Mouse (Mus musculus) layer of hippocampus, adult 2 months (tissue): ENCODE measurements around the gene Gfra1. TPM values are rescaled to one million over a fixed set of nuclear protein-coding genes. Genes with fewer than 3 reads are reported as not detected.
A peak's percentile ranks its signal among the peaks of the same experiment; 100 is the strongest.

Experiments
- DNase-seq, 2 experiments: peaks; one replicate each; pipeline ENCODE4 v3.0.0; 2022; ENCODE audit warnings: low spot score in 2 of 2
- H3K27ac ChIP-seq: fragments of 200-600 bp; 2 replicates; pipeline ENCODE4 v1.8.1; 2022
- H3K4me3 ChIP-seq: fragments of 200-600 bp; 2 replicates; pipeline ENCODE4 v1.8.1; 2022; ENCODE audit warnings: mild to moderate bottlenecking
- CTCF ChIP-seq: fragments of 200-600 bp; conservative IDR thresholded peaks from 2 replicates; pipeline ENCODE4 v1.8.1; 2022; ENCODE audit warnings: antibody characterized with exemption, mild to moderate bottlenecking, moderate library complexity
- total RNA-seq, 2 experiments: library from RNA; stranded (reverse); gene quantifications; 2 replicates each; pipeline ENCODE4 v1.2.3; 2021

The Gfra1 gene
- total RNA-seq, 2 experiments from 2014 or later, result 59.6 to 67.1 TPM

DNA sequence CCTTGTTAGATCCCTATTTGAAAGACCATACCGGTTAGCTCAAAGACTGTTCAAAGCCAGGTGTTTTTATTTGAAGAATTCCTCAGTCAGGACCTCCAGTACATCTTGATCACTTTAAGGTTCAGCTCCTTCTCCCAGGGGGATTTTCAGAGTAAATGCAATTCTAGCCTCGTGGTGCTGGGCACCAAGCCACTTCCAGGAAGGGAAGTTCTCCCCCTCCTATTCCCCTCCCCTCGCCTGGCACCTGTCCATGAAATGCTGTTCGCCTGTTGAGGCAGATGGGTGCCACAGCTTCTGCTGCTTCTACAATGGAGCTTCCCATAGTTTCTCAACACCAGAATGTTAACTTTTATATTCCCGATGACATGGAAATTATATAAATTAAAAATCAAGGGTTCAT, 139.2 kb downstream of the Gfra1 start:
- no peak for TF ChIP-seq CTCF
- no peak overlapping the region for H3K4me3 ChIP-seq
- DNase-seq, result peak; percentile 39 to 71
- H3K27ac ChIP-seq, result no peak overlapping the region

DNA sequence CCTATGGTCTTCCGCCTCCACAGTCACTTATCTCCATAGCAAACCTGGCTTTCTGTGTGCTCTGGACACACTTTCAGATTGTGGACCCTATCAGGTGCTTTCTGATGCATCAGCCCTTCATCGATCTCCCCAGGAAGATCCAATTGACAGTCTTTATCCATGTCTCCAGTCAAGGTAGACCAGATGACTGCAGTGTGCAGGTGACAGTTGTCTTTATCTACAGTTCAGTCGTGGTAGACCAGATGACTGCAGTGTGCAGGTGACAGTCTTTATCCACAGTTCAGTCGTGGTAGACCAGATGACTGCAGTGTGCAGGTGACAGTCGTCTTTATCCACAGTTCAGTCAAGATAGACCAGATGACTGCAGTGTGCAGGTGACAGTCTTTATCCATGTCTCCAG, 140.0 kb downstream of the Gfra1 start:
- no peak for DNase-seq
- TF ChIP-seq CTCF, result no peak
- no peak overlapping the region for H3K4me3 ChIP-seq
- no peak overlapping the region for H3K27ac ChIP-seq

DNA sequence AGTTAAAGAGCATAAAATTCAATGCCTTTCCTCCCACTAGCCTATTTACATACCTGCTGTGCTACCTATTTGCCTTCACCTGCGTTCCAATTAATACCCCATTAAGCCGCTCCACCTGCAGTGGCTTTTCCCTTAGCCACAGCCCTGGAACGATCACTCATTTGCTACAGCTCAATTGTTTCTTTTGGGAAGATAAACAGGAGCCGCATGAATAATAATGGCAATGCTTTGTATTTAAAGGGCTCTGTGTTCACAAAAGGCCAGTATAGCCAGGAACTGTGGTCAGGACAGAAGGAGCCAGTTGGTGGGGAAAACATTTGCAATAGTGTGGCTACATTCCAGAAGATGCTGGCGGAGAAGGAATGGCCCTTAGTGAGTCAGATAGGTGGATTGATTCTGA, 141.1 kb downstream of the Gfra1 start:
- Histone ChIP-seq H3K4me3 (no peak overlapping the region), H3K27ac (no peak overlapping the region)
- DNase-seq, result no peak
- no peak for TF ChIP-seq CTCF

DNA sequence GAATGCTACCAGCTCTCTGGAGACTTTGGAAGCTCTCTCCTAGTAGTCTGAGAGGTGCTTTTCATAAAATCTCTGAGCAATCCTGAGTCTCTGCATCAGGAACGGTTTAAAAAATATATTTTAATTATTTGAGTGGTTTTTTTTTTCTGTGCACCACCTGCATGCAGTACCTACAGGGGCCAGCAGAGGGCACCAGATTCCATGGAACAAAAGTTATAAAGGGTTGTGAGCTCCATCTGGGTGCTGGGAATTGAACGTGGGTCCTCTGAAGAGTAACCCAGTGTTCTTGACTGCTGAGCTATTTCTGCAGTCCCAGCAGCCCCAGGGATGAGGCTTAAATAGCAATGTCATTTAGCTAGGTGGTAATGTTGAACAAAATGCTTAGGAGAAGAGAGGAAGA, 141.9 kb downstream of the Gfra1 start:
- H3K4me3 ChIP-seq, result no peak overlapping the region
- no peak overlapping the region for H3K27ac ChIP-seq
- DNase-seq, result no peak
- TF ChIP-seq CTCF, result peak; percentile 73

DNA sequence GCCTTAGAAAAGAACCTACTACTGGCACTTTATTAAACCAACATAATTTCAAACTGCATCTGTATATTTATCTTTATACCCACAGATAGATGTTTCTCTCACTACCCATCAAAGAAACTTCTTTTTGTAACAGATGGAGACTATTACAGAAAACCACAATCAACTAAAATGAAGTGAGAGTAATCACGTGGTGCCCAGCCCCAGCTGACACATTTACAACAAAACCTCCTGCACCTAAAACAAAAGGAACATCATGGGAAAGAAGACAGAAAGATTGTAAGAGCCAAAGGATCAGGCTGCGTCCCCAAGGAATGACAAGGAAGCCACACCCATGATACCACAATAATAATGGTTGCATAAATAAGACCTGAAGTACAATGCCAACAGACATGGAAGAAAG, 143.2 kb downstream of the Gfra1 start:
- TF ChIP-seq CTCF, result no peak
- no peak overlapping the region for H3K27ac ChIP-seq

DNA sequence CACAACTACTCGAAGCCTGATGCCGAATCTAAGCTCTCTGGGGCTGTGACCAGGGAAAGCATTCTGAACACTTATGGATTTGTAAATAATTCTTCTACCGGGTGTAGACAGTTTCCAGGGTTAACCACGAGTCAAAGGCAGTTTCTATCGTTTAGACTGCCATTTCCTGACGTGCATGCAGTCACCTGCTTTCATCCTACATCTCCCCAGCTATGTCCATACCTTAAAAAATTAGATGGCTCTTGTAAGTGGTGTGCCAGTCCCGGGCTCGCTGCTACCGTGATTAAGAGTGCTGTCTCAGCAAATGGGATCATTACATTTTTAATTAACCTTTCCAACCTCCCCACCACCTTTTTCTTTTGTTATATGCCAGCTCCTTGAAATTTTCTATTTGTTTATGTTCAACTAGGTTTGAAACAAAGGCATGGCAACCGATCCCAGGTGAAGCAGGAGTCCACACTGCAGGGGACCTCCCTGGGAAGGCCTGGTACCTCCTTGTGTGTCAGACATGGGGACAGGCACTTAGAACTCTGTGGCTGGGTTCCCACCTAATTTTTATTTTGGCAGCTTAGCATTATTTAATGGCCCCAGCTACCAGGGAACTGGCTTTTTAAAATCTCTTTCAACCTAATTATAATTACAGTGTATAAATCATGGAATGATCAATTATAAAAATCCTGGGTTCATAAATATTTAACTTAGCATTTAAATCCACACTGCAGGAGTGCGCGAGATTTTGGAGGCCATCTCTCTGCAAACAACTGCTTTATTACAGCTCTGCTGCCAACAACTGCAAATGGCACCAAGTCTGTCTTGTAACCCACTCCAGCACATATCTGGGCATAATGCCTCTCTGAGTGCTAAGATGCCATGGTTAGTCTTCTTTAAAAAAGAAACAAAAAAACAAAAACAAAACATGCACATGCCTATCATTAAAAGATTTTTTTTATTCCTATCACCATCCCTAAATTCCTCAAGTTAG, 145.1 kb downstream of the Gfra1 start:
- no peak for DNase-seq
- no peak overlapping the region for H3K4me3 ChIP-seq
- no peak overlapping the region for H3K27ac ChIP-seq
- TF ChIP-seq CTCF, result no peak

More for the DNA sequence above, 143.2 kb downstream of the Gfra1 start:
- no peak for DNase-seq
- H3K4me3 ChIP-seq, result no peak overlapping the region

DNA sequence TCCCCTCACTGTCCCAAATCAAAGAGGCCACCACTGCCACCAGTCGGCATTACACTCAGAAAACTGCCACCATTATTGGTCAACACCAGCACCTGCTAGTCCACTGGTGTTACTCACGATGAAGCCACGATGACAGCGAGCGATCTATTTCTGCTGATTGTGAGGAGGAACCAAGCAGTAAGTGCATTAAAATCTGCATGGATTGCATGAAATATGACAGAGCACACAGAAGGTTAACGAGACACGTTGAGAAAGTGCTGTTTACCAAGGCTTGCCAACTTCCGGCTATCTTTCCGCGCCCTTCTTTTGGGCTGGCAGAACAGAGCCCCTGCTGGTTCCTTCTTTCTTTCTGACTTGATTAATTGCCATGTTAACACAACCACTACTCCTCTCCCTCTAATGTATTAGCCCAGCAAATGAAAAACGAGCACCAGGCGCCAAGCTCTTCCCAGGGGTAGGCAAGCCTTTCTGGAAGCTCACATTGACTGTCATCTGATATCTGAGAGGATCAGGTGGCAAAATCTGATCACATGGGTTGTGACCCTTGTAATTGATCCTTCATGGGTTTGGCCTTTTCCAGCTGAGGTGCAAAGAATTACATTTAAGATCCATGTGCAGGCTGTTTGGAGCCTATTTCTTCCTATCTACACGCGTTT, 146.0 kb downstream of the Gfra1 start:
- DNase-seq, result no peak
- no peak for TF ChIP-seq CTCF
- Histone ChIP-seq H3K4me3 (no peak overlapping the region), H3K27ac (no peak overlapping the region)

DNA sequence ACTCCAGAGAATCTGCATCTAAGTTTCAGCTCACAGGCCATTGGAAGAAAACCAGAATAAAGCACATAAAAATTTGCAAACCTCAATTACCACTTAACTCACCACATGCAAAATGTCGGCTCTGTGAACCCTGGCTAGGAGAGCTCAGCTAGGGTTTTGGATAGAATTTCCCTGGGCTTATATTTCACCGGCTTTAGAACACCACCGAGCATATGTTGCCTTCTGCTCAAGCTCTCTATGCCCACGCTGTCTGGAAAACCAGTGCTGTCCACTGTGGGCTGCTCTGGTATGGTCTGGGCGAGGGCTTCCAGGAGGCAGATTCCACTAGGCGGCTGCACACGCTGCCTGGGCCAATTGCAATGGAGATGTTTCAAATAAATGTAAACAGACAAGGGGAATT, 154.6 kb downstream of the Gfra1 start:
- Histone ChIP-seq H3K4me3 (no peak overlapping the region), H3K27ac (peak overlapping the region; percentile 39)
- 0 out of 2 replicates have a peak, but pooled peaks have one; percentile 6 for TF ChIP-seq CTCF
- no peak for DNase-seq

DNA sequence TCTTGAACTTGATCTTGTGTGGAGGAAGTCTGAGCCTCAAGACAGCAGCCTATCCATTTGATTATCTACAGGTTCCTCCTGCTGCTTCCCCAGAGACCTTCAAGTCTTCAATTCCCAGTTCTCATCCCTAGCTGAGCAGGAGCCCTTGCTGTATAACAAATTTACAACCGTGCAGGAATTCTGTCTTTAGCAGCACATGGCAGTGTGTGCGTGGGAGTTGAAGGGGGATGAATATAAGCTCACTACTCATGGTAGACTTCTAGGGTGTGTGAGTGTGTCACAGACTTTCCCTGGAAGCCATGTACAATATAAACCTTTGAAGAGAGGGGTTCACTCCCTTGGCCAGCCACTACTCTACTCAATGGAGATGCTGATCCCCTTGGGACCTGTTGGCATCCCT, 157.8 kb downstream of the Gfra1 start:
- no peak for DNase-seq
- no peak overlapping the region for H3K27ac ChIP-seq
- no peak for TF ChIP-seq CTCF
- no peak overlapping the region for H3K4me3 ChIP-seq

DNA sequence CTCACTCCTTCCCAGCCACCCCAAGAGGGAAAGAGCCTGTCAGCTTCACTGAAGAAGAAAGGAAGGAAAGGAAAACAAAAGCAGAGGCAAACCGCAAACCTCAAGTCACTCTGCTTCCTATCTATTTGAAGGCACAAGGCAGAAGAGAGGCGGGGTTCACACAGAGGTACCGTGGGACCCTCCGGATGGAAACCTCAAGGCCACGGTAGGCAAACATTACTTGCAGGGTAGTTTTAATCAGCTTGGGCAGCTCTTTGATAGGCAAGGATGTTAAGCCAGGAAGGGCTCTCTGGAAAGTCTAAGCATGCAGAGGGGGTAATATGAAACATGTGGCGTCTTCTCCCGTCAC, 158.9 kb downstream of the Gfra1 start:
- DNase-seq, result no peak
- no peak for TF ChIP-seq CTCF

DNA sequence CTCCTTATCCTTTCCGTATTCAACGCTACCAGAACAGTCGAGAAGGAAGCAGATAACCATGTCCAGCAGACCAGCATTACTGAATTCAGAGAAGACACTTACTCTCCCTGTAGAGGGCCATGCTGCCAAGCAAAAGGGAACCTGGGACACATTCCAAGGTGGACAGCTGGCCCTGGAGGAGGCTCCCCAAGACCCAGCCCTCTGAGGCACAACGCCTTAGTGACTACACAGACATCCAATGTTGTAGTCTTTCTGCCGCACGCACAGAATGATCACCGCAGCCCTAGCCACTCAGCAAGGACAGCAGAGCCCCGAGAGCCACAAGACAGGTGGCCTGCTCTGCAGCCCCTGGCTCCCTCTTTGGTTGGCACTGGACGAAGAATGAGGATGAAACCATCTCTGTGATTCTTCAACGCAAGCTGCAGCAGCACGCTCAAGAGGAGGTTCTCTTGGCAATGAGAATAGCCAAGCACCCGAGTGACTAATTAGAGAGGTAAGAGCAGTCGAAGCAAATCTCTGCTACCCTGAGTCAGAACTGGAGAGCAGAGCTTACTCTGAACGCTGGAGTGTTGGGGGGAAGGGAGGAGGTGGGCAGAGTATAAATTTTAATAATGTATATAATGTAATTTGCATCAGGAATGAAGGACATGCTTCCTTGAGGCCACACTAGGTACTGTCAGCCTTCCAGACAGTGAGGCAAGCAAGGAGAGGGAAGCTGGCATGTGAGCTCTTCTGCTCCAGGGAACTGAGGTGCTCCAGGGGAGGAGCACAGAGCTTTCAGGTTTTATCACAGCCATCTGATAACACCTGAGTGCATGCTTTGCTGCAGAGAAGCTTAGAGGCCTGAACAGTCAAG, 159.5 kb downstream of the Gfra1 start:
- TF ChIP-seq CTCF, result no peak
- DNase-seq, result peak in 1 of 2 experiments; percentile 42
- peak overlapping the region; percentile 28; the same call in 1 of the 2 replicates for H3K27ac ChIP-seq
- H3K4me3 ChIP-seq, result no peak overlapping the region

More for the DNA sequence above, 158.9 kb downstream of the Gfra1 start:
- Histone ChIP-seq H3K4me3 (no peak overlapping the region), H3K27ac (no peak overlapping the region)

DNA sequence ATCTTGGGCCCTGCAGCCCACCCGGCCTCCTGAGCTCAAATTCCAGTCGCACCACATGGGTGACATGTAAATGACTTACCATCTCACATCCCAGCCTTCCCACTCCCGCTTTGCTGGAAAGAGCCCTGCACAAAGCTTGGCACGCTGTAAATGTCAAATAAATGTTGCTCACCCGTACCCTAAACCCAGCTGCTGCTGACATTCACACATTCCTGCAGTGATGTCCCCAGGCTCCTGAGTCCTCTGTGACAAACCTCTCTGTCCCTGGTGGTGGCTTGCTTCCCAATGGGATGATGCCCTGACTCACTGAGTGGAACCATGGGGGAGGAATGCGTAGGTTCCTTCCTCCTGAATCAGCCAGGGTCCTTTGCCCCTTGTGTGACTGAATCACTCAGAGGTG, 167.6 kb downstream of the Gfra1 start:
- Histone ChIP-seq H3K4me3 (no peak overlapping the region), H3K27ac (no peak overlapping the region)
- no peak for DNase-seq
- no peak for TF ChIP-seq CTCF

DNA sequence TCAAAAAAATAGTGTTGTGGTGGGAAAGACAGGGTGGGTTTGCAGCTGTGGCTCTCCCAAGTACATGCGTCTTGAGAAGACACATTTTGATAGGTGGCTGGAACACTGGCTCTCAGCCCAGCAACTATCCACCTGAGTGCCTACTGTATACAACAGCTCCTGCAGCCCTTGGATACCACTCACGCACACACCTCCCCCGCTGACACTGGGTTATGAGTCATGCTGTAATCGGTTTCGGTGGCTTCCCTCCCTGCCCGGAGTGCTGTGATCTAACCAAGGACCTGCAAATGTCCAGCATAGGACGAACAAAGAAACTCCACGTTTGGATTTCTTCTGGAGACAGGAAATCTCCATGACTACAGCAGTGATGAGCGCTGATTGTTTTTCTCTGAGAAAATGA, 180.4 kb downstream of the Gfra1 start:
- no peak for DNase-seq
- no peak overlapping the region for H3K27ac ChIP-seq
- no peak overlapping the region for H3K4me3 ChIP-seq
- TF ChIP-seq CTCF, result no peak
